Mouse (Mus musculus) intestine, postnatal 0 days (tissue): Measurements from ENCODE around the gene Mdm2. TPM values are rescaled to one million over a fixed set of nuclear protein-coding genes. Genes with fewer than 3 reads are reported as not detected.

Experiments
- ATAC-seq: fragments of 200-750 bp; cut with Nextera tagmentation; 2 replicates; pipeline ENCODE4 v1.8.0; 2017; ENCODE audit warnings: mild to moderate bottlenecking, moderate TSS enrichment, moderate library complexity
- H3K27ac ChIP-seq: fragments of 300-500 bp; sonication (generic); 2 replicates; pipeline ENCODE4 v1.5.1; 2014; ENCODE audit warnings: mild to moderate bottlenecking, low read depth, low read length, moderate library complexity
- H3K27me3 ChIP-seq: fragments of 300-500 bp; sonication (generic); replicated peaks from 2 replicates; pipeline ENCODE4 v1.6.1; 2014; ENCODE audit warnings: low read length, mixed read lengths; ENCODE audit not compliant: control insufficient read depth, insufficient read depth
- H3K36me3 ChIP-seq: fragments of 300-500 bp; sonication (generic); 2 replicates; pipeline ENCODE4 v1.6.1; 2014; ENCODE audit warnings: mild to moderate bottlenecking, moderate library complexity; ENCODE audit not compliant: control insufficient read depth, insufficient read depth
- H3K4me1 ChIP-seq: fragments of 300-500 bp; sonication (generic); replicated peaks from 2 replicates; pipeline ENCODE4 v1.6.1; 2014; ENCODE audit warnings: antibody characterized with exemption, low read length, mixed read lengths; ENCODE audit not compliant: control insufficient read depth, insufficient read depth
- H3K4me2 ChIP-seq: fragments of 300-500 bp; sonication (generic); replicated peaks from 2 replicates; pipeline ENCODE4 v1.6.1; 2014; ENCODE audit warnings: low read depth, mild to moderate bottlenecking, moderate library complexity
- H3K4me3 ChIP-seq: fragments of 300-500 bp; sonication (generic); 2 replicates; pipeline ENCODE4 v1.5.1; 2014; ENCODE audit warnings: low read depth, low read length
- H3K9ac ChIP-seq: fragments of 300-500 bp; sonication (generic); 2 replicates; pipeline ENCODE4 v1.6.1; 2014; ENCODE audit warnings: mild to moderate bottlenecking, low read depth, low read length
- H3K9me3 ChIP-seq: fragments of 300-500 bp; sonication (generic); 2 replicates; pipeline ENCODE4 v1.6.1; 2016; ENCODE audit warnings: mixed run types; ENCODE audit not compliant: control insufficient read depth
- CTCF ChIP-seq: sonication (generic); IDR thresholded peaks from 2 replicates; pipeline ENCODE4 v1.5.1; 2016; ENCODE audit warnings: low read depth, mild to moderate bottlenecking, control low read depth, antibody characterized with exemption, moderate library complexity
- WGBS: fragments of 180-500 bp; shearing (Covaris S2); extraction: QIAGEN DNeasy Blood & Tissue Kit; methylation state at CpG from one replicate; pipeline ENCODE4 v1.1.7; 2014; 5-methylcytosine and 5-hydroxymethylcytosine counted together
- polyA plus RNA-seq: library from polyadenylated mRNA; unstranded; fragments of >200 nt; fragmentation: Nextera tagmentation; extraction: Ambion mirVana; gene quantifications from 2 replicates; pipeline ENCODE4 v1.2.1, GENCODE M21; 2015

Mdm2 gene
- polyA plus RNA-seq, 1 experiment from 2014 or later, result 16.5 TPM

DNA sequence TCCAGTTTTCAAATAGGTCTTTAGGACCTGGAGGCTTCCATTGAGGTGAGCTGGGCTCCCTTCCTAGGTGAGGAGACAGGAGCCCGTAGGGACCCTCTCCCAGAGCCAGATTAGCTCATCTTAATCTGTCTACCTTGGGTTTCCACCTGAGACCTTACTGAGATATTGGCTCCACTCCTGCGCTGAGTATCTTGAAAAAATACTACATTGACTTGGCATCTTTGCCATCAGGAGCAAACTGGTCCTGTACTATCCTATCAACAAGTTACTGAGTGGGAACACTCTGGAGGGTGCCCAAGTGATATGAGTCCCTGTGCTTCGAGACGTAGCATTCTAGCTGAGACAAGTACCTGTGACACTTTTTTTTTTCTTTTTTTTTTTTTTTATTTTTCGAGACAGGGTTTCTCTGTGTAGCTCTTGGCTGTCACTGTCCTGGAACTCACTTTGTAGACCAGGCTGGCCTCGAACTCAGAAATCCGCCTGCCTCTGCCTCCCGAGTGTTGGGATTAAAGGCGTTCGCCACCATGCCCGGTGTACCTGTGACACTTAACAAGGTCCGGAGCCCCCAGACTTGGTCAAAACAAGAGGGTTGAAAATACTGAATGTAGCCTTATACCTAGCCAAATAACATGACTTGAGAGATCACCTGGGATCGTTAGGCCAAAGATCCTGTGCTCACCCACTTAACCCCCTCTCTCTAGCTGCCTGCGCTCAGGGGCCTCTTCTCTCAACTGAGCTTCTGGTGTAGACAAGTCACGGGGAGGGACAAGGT lies 67.9 kb downstream of the Mdm2 start:
- no peak for TF ChIP-seq CTCF

DNA sequence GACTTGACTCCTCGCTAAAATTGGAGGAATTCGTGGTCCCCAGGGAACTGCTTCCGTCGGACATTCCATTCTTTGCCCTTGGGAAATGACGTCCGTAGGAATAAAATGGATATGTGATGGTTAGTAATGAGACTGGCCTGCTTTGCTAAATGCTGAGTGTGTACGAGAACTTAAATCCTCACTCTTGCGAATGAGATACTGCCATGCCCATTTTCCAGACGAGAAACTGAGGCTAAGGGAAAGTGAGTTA lies 68.4 kb downstream of the Mdm2 start:
- no peak for ATAC-seq
- no peak for TF ChIP-seq CTCF
- H3K4me3 ChIP-seq, result no peak overlapping the region

More for the DNA sequence above, 67.9 kb downstream of the Mdm2 start:
- 90% methylated on average over 15 of the region's 15 CpGs for WGBS
- Histone ChIP-seq H3K27me3 (no peaks in the 10 kb centered on the region), H3K27ac (no peak overlapping the region; the same call in 1 of the 2 replicates), H3K9ac (no peak overlapping the region), H3K4me3 (no peak overlapping the region), H3K4me1 (0 out of 2 replicates have a peak, but pooled peaks cover 3% of the 10 kb centered on the region), H3K4me2 (no peak overlapping the region), H3K9me3 (no peaks in the 10 kb centered on the region), H3K36me3 (no peaks in the 10 kb centered on the region)
- no peak for ATAC-seq

DNA sequence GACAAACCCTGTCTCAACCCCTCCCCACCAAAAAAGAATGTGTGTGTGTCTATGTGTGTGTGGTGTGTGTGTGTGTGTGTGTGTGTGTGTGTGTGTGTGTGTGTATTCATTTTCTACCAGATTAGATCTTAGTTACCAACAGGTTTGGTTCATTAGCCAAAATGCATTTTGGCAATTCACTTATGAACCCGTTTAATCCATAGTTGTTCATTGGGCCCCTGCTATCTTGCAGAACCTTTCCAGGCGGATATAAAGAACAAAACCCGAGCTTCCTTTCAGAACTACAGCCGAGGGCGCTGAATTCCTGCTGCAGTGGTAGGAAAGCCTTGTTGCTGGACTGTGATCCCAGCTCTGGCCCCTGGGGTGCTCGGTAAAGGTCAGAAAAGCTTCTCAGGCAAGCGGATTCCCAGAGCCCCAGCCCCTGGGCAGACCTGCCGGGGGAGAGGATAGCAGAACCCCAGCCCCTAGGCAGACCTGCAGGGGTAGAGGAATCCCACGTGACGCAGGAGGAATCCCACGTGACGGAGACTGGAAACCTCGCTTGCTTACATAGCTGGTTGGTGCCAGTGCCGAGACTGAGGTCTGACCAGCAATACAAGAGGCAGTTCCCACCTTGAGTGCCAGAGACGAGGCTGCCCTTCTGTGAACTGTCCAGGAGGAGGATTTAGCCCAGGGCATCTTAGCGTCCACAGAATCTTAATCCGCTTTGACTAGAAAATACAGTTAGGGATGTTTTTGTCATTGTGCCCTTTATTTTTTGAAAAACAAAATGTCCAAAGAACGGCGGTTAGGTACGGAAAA lies 69.0 kb downstream of the Mdm2 start:
- WGBS, result 72% methylated on average over 20 of the region's 20 CpGs
- Histone ChIP-seq H3K27me3 (no peaks in the 10 kb centered on the region), H3K36me3 (no peaks in the 10 kb centered on the region), H3K4me2 (no peak overlapping the region), H3K9me3 (no peaks in the 10 kb centered on the region), H3K9ac (no peak overlapping the region), H3K4me1 (0 out of 2 replicates have a peak, but pooled peaks cover 3% of the 10 kb centered on the region), H3K4me3 (no peak overlapping the region), H3K27ac (no peak overlapping the region)
- no peak for TF ChIP-seq CTCF
- no peak for ATAC-seq

More for the DNA sequence above, 68.4 kb downstream of the Mdm2 start:
- no peak overlapping the region for H3K4me2 ChIP-seq
- no peak overlapping the region for H3K9ac ChIP-seq
- H3K27me3 ChIP-seq, result no peaks in the 10 kb centered on the region
- no peaks in the 10 kb centered on the region for H3K9me3 ChIP-seq
- H3K4me1 ChIP-seq, result 0 out of 2 replicates have a peak, but pooled peaks cover 3% of the 10 kb centered on the region
- H3K36me3 ChIP-seq, result no peaks in the 10 kb centered on the region
- WGBS, result 88% methylated on average over 9 of the region's 9 CpGs
- H3K27ac ChIP-seq, result no peak overlapping the region

DNA sequence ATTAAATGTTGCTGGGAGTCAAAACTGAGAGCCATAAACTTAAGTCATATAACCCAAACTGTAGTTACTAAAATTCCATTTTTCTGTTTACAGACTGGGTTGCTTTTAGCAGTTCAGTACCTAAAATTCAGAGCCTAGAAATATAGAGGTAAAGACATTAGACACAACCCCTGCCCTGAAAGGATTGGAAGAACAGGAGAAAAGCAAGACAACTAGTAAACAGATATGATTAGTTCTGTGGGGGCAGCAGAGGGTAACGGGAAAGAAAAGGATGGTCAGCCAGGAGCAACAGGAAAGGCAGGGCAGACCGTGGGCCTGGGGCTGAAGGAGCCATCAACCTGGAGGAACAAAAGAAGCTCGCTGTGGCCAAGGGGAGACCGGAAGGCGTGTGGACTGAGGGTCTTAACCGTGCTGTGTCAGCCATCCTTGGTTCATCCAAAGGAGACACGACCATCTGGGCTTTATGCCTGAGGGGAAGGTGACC lies 69.9 kb downstream of the Mdm2 start:
- no peak for ATAC-seq
- 71% methylated on average over 7 of the region's 7 CpGs for WGBS
- Histone ChIP-seq H3K4me2 (no peak overlapping the region), H3K9ac (no peak overlapping the region), H3K9me3 (no peaks in the 10 kb centered on the region), H3K36me3 (no peaks in the 10 kb centered on the region), H3K27ac (no peak overlapping the region), H3K4me3 (no peak overlapping the region), H3K4me1 (0 out of 2 replicates have a peak, but pooled peaks cover 3% of the 10 kb centered on the region), H3K27me3 (no peaks in the 10 kb centered on the region)
- no peak for TF ChIP-seq CTCF

DNA sequence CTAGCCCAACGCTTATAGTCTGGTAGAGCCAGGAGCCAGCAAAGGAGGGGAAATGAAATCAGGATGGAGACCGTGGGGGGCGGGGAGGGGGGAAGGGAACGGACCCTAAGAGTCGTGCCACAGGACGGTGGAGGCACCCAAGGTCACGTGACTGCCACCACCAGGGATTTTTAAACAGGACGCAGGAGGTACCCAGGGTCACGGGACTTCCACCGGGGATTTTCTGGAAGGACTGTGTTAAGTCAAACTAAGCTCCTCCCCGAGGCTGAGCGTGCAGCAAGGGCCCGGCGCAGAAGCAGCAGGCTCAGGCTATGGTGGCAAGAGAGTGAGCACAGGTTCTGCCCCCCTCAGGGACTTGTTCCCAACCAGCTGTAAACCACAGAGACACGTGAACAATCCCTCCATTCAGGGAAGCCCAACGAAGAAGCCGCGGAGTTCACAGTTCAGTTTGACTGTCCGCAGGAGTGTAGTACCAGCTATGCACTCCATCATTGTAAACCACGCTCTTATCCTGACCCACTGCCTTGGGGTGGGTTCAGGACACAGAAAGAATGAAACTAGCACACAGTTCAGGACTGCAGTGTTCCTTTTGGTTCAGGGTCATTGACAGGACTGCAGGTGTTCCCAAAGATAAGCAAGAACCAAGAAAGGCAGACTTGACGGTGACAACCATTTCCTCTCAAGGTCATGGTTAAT lies 70.5 kb downstream of the Mdm2 start:
- 31% methylated on average over 21 of the region's 21 CpGs for WGBS
- ATAC-seq, result peak; percentile 60
- Histone ChIP-seq H3K27me3 (no peaks in the 10 kb centered on the region), H3K9me3 (no peaks in the 10 kb centered on the region), H3K4me3 (no peak overlapping the region), H3K9ac (no peak overlapping the region), H3K4me1 (0 out of 2 replicates have a peak, but pooled peaks cover 3% of the 10 kb centered on the region), H3K27ac (no peak overlapping the region; the same call in 1 of the 2 replicates), H3K36me3 (no peaks in the 10 kb centered on the region), H3K4me2 (peak overlapping the region; percentile 37)
- no peak for TF ChIP-seq CTCF

DNA sequence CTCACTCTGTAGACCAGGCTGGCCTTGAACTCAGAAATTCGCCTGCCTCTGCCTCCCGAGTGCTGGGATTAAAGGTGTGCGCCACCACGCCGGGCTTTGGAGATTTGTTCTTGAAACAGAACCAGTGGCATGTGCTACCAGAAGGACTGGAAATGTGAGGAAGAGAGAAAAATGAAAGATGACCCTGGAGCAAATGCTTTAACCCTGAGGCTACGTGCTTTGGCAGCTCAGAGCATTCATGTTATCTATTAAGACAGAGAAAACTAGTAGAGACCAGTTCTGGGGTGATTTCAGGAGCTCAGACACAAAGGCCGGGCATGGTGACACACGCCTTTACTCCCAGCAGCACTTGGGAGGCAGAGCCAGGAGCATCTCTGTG lies 71.3 kb downstream of the Mdm2 start:
- Histone ChIP-seq H3K4me1 (no peaks in the 10 kb centered on the region), H3K9me3 (no peaks in the 10 kb centered on the region), H3K27ac (no peak overlapping the region), H3K4me2 (no peak overlapping the region), H3K36me3 (no peaks in the 10 kb centered on the region), H3K4me3 (no peak overlapping the region), H3K9ac (no peak overlapping the region), H3K27me3 (no peaks in the 10 kb centered on the region)
- no peak for ATAC-seq
- WGBS, result 84% methylated on average over 8 of the region's 8 CpGs
- no peak for TF ChIP-seq CTCF

Other genes with a start within 250 kb of the Mdm2 start
- 32.8 and 33.8 TPM in 2 replicates for gene Cpm, start 81.3 kb downstream of the Mdm2 start, polyA plus RNA-seq
- 13.5 TPM in 2 replicates for gene Slc35e3, start 35.6 kb upstream of the Mdm2 start, polyA plus RNA-seq
- 13.5 and 16.2 TPM in 2 replicates for gene Nup107, start 81.9 kb upstream of the Mdm2 start, polyA plus RNA-seq
- 132 and 134 TPM in 2 replicates for gene Rap1b, start 135.3 kb upstream of the Mdm2 start, polyA plus RNA-seq